Mouse (Mus musculus) CH12F3 (cell line): ENCODE data around the gene 2010300C02Rik.
"Not testable (repeated sequence)": the region's sequence is repeated elsewhere in the genome, so short reads cannot be mapped to it uniquely, and the experiment has no call there.

Experiments
- in situ Hi-C: fragments of 300-500 bp; cut with MboI; formaldehyde crosslinking; loops from 2 replicates; pipeline ENCODE4 v1.14.3; 2020; ENCODE audit warnings: low sequenced_read_pairs

Gene 2010300C02Rik

DNA sequence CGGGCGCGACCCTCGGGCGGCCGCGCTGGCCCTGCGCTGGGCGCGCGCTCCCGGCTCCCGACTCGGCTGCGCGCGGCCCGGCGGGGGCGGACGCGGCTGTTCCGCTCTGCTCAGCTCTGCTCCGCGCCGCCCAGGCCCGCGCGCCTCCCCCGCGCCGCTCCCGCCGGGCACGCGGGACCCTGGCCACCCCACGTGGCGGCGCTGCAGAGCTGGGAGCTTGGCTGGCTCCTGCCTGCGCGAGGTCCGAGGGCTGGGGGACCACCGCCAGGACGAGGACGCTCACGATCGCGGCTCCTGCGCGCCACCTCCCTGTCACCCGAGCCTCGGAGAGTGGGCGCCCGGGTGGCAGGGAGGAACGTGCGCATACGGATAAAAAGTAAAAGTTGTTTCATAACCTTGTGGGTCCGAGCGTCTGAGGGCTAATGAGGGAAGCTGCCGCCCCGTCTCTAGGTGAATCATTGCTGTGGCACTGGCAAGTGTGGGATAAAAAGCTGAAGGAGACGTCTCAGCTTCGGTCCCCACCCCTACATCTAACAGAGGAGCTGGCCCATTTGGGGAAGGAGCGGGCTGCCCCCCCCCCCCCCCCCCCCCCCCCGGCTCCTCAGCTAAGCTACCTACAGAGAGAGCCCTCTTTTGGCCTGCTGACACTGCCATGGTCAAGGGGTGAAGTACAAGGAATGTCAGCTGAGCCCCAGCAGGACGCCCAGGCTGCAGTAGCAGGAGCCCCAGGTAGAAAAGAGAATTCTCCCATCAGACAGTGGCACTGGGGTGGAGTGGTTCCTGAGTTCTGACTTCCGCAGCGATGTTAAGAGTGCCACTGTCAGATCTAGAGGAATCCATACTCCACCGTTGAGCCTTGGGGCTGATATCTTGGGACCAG is at the start of gene 2010300C02Rik:
Gene 2010300C02Rik, minus strand, starts transcription at position 325 of the 880 bp plus-strand sequence.
- in situ Hi-C loops = no loop called here

GRCm38 (mm10) chr1:37759407-37759806 is 39.5 kb upstream of the 2010300C02Rik start:
- in situ Hi-C loops = no loop called here

DNA sequence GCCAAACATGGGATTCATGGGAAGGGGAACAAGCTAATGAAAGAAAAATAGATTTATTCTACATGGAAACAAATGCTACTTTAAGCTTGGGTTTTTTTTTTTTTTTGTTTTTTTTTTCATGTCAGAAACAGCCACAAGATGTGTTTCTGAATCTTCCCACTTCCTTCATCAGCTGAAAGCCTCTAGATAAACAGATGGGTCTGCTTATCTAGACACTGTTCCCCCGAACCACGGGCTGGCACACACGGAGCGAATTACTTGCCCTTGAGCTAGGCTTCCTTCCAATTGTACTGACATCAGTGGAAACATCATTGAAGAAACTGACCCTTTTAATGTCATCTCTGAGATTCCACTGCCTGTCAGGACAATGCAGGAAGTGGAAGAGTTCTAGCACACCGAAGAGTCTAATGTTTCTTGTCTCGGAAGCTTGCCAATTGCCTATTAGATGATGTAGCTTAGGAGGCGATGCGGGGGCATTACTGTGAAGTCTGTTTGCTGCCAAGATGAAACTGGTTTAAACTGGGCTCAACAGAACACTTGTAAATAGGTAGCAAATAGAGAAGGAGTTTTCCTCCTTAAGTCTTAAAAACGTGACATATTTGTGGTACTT is 24.9 kb upstream of the 2010300C02Rik start:
- in situ Hi-C loops = no loop called here

- in situ Hi-C loops = no loop called here
Observed at GRCm38 (mm10) chr1:37742602-37743270, 22.9 kb upstream of the 2010300C02Rik start.

- in situ Hi-C loops = no loop called here
Observed at GRCm38 (mm10) chr1:37742126-37742525, 22.2 kb upstream of the 2010300C02Rik start.

- in situ Hi-C loops = no loop called here
Observed at GRCm38 (mm10) chr1:37740161-37740802, 20.4 kb upstream of the 2010300C02Rik start.

- in situ Hi-C loops = no loop called here
Observed at GRCm38 (mm10) chr1:37738895-37739294, 19.0 kb upstream of the 2010300C02Rik start.

GRCm38 (mm10) chr1:37737045-37737444 is 17.2 kb upstream of the 2010300C02Rik start:
- in situ Hi-C loops = no loop called here

DNA sequence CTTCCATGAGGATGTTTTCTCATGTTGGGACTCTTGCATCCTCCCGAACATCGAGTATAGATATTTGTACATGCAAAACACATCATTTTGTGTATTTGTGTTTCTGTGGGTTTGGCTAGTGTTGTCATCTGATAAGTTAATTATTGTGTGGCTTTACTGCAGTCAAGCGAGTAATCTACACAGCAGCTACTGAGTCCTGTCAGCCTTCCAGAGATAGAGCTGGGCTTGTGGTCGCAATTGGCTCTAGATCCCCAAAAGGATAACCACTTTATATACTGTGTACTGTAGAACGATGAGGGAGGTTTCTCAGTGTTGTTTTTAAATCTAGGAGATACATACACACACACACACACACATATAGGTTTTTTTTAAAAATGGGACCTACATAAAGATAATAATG is 16.0 kb upstream of the 2010300C02Rik start:
- in situ Hi-C loops = no loop called here

GRCm38 (mm10) chr1:37734841-37735240 is 15.0 kb upstream of the 2010300C02Rik start:
- in situ Hi-C loops = no loop called here

DNA sequence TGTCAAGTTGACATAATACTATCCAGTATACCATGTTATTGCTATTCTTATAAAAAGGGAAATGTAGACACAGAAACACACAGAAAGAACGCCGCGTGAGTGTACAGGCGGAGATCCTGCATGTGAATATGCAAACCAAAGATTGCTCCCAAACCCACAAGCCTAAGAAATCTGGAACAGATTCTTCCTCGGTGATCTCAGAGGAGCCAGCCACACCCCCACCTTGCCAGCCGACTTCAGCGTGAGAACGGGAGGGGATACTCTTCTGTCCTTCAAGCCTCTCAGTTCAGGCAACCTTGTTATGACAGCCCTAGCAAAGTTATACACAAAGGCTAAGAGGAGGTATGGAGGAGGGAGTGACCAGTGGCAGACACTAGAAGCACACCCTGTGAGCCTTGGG is 9.5 kb upstream of the 2010300C02Rik start:
- in situ Hi-C loops = no loop called here

GRCm38 (mm10) chr1:37728053-37728452 is 8.2 kb upstream of the 2010300C02Rik start:
- in situ Hi-C loops = no loop called here

DNA sequence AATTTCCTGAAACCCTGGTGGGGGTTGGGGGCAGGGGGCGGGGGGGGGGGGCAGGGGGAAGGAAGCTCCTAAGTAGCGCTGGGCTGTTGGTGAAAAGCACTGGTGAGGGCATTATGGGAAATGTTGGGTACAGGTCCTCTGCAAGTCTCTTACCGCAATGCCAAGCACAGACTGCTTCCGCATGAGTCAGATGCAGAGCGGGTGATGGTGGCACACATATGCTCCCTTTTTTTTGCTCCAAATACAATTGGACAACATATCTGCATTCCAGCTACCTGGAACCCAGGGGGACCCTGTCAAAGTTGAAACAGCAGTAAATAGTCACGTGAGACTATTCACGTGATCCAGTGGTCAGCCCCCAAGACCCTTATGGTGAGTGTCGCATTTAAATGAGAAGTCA is 7.3 kb upstream of the 2010300C02Rik start:
- in situ Hi-C loops = no loop called here

DNA sequence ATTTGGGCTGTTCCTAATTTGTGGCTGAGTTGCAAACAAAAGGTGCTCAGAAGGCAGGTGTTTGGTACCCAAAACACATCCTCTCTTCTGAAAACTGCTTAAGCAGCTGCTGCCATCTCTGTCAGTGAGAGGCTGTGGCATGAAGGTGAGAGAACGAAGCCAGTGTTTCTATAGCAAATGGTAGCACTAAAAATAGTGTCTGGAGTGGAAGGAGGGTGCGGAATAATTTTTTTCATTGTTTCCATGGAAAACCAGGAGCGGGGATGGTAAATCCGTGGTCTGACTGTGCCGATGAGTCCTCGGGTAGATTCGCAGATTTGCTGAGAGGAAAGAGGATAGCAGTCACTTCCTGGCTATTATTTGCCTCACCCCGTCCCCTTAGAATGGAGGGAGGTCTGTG is 6.5 kb upstream of the 2010300C02Rik start:
- in situ Hi-C loops = no loop called here

DNA sequence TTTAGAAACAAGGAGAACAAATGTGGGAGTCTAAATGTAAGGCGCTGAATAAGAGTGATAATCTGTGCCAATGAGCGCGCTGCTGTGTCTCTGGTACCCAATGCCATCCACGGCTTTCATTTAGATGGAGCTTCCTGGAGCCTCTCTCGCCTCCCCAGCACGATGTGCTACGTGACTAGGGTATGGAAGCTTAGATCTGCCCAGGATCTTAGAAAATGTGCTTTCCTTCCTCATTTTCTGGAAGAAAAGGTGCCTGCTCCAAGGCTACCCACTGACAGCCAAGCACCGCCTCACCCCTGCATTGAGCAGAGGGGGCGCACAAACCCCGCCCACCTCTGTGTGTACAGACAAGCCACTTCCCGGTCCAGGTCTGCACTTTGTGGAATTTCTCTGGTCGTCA is 6.0 kb upstream of the 2010300C02Rik start:
- in situ Hi-C loops = no loop called here

- in situ Hi-C loops = no loop called here
Observed at GRCm38 (mm10) chr1:37721092-37721491, 1.2 kb upstream of the 2010300C02Rik start.

GRCm38 (mm10) chr1:37719030-37719723 is 708 bp downstream of the 2010300C02Rik start:
- in situ Hi-C loops = no loop called here

DNA sequence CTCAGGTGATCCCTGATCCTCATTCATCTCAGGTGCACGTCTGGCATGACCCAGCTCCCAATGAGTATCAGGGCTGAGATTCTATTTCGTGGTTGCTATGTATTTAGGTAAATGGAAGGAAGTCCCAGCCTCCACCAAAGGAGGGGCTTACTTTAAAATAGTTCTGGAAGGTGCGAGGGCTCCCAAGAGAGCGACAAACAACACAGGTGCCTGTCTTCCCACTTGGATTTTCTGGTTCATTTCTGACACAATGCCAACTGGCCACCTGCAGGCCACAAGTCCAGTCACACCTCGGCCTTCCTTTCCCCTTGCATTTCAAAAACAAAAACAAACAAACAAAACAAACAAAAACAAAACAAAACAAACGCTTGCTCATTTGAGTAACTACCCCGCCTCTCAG is 1.4 kb downstream of the 2010300C02Rik start:
- in situ Hi-C loops = no loop called here

- in situ Hi-C loops = no loop called here
Observed at GRCm38 (mm10) chr1:37717415-37718195, 2.3 kb downstream of the 2010300C02Rik start.

DNA sequence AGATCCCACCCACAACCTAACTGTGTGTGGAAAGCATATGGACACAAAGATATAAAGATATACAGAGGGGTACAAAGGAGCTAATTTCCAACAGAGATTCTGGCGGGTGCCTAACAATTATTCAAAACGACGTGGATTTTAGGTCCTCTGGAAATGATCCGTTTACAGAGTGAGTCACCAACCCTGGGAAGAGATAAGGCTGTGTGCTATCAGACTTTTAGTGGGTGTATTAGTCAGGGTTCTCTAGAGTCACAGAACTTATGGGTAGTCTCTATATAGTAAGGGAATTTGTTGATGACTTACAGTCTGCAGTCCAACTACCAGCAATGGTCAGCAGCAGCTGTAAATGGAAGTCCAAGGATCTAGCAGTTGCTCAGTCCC is 7.5 kb downstream of the 2010300C02Rik start:
- in situ Hi-C loops = not testable (repeated sequence)
